Mouse (Mus musculus): Measurements from ENCODE around the gene Mycbpap.
A peak's percentile ranks its signal among the peaks of the same experiment; 100 is the strongest.

The Mycbpap gene

DNA sequence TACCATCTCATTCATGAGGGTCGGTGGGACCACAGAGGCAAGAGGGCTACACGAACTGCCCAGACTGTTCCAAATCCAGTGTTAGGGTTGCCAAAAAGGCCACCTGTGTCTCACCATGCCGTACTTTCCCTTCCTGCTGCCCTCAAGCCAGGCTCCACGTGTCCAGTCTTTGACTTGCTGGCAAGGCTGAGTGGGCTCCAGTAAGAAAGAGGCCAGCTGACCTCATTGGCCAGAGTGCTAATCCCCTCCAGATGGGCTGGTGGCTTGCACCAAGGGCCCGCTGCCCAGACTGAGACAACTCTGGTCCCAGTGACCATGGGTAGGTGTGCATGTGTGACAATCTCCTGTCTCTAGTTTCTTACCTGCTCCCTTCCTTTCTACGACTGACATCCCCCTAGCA lies 43.9 kb downstream of the Mycbpap start:
- no peak for DNase-seq (ENCODE audit: low spot score)

DNA sequence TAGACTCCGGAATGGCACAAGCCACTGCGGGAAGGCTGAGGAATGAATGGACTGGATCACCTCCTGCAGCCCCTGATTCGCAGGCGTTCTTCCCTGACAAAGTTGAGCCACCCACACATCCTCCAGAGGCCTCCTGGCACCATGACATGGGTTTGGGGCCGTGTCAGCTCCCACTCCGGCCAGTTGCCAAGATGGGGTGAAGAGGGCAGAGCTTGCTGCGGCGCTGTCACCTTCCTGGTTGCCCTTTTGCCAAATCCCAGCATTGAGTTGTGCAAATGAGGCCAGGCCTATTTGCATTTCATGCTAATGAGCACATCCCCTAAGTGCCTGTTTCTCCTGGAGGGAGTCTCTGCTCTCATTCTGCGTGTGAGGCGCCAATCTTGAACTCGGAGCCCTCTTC lies 45.8 kb downstream of the Mycbpap start:
- no peak for DNase-seq (ENCODE audit: low spot score)

- no peak for DNase-seq (ENCODE audit: low spot score)
Observed at GRCm38 (mm10) chr11:94474544-94474910, 47.0 kb downstream of the Mycbpap start.

GRCm38 (mm10) chr11:94473707-94474543 lies 47.6 kb downstream of the Mycbpap start, which contains the start of gene Cacna1g:
TSS of gene Cacna1g (minus strand) at chr11:94474198.
- DNase-seq (ENCODE audit: low spot score), result peak; percentile 44

DNA sequence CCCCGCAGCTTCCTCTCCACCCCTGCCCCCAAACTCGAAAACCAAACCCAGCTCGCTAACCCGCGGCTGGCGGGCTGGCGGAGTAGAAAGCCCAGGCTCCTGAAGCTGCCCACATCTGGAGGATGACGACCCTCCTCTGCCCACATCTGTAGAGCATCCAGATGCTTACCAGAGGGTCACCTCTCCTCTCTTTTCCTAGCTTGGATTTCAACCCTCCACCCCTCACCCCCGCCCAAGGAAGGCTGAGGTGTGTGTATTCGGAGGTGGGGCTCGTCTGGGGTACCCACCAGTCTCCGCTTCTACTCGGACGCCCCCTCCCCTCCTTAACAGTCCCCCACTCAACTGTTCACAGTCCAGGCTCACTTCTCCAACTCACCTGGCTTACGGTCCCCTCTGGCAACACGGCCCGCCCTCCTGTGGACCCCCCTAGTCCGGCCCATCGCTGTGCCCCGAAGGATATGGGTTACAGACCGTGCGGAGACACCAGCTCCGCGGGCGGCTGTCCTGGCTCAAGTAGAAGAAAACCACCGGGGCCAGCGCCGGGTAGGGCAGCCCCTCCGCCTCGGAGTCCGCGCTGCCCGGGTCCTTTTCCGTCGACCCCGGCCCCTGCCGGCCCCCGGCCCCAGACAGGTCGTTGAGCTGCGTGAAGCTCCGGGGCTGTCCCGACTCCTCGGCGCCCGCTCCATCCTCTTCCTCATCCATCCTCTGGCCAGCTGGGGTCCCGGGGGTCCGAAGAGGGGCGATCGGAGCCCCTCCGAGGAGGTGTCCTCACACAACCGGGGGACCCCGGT lies 48.4 kb downstream of the Mycbpap start:
- no peak for DNase-seq (ENCODE audit: low spot score)

DNA sequence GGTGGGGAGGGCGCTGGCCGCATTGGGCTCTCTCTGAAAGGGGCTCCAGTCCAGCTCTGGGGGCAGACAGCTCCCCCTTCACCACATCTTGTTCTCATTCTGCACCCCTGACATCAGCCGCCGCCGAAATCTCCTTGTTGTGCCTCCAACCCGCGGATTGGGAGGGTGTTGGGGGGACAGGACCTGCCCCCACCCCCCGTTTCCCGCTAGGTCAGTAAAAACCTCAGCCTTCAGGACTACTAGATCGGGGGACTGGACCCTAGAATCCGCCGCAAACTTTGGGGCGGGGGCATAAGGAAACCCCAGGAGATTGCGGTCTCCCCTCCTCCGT lies 49.0 kb downstream of the Mycbpap start:
- DNase-seq (ENCODE audit: low spot score), result no peak

DNA sequence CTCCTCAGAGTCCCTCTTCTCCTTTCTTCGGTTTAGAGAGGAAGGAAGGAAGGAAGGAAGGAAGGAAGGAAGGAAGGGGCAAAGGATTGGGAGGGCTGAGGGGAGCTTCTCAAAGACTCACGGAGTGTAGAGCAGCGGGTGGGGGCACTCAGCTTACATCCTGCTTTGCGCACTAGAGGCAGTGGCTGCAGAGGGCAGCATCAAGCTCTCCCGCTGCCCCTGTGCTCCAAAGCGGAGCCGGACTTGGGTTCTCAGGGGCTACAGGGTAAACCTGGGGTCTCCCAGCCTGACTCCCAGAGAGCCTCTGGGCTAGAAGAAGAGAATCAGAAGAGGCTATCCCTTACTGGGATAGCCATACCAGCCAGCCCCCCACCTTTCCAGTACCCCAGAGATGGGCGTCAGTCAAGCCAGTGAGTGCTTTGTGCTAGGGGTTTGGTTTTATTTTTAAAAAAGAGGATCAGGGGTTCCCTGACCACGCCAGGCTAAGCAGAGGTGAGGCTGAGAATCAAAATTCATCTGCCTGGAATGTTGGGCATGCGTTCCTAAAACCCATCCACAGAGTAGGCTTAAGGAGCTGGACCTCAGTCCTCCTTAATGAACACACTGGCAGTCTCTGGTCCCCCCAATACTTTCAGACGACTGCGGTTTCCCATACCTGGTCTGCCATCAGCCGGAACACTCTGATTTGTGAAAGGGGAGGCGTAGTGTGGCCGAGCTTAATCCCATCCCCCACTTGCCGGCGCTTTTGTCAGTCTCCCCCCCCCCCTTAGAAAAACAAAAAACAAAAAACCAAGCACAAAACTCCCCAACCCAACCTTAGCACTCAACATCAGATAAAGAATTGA lies 49.6 kb downstream of the Mycbpap start:
- DNase-seq (ENCODE audit: low spot score), result no peak

GRCm38 (mm10) chr11:94470391-94470790 lies 51.2 kb downstream of the Mycbpap start:
- DNase-seq (ENCODE audit: low spot score), result no peak

DNA sequence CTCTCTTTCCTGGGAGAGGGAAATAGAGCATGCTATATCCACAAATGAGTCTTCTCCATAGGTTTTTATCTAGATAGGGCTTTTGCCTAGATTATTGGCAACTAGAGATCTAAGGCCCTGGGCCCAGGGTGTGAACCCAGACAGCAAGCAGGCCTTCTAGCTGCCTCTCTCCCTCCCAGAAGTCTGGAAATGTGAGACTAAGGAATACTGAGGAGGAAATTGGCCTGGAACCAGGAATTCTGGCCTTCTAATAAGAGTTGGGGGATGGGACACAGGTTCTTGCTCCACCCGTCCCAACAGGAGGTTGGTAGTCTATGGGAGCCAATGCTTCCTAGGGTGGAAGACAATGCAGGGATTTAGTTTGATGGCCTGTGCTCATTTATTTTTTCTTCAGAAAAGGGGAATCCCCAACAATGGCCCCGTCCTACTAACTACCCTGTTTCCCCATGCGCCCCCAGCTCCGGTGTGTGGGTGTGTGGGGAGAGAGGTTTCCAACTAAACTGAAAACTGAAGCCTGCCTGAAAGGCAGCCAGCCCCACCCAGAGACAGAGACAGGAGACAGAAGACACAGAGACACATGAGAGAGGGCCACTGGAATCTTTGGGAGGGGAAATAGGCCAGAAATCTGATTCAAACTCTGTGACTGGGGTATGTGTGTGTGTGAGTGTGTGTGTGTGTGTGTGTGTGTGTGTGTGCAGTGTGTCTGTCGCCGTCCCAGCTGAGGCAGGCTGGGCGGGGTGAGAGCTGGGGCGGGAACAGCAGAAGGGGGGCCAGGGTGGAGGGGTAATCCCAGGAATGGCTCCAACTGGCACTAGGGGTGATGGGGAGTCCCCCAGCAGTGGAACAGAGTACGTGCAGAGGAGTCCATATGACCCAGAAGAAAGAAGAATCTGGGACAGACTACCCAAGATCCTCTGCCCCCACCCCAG lies 52.1 kb downstream of the Mycbpap start:
- no peak for DNase-seq (ENCODE audit: low spot score)

GRCm38 (mm10) chr11:94468582-94469064 lies 52.9 kb downstream of the Mycbpap start:
- no peak for DNase-seq (ENCODE audit: low spot score)

GRCm38 (mm10) chr11:94466333-94466855 lies 55.1 kb downstream of the Mycbpap start:
- DNase-seq (ENCODE audit: low spot score), result no peak

DNA sequence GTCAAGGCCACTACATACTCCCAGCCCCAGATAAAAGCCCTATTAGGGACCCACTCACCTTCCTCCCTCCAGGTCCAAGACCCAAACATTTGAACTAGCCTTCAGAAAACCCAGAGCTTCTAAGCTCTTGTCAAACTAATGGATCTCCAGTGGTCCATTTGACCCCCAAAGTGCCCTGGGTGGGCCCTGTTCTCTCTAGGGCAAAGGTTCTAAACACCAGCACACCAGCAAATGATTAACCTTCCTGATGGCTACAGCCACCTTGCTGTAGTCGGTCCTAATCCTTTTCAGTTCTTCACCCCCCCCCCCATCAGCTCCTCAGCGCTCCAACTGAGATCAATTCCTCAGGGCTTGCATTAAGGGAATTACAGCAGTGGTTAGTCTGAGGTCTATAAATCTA lies 57.4 kb downstream of the Mycbpap start:
- DNase-seq (ENCODE audit: low spot score), result no peak

DNA sequence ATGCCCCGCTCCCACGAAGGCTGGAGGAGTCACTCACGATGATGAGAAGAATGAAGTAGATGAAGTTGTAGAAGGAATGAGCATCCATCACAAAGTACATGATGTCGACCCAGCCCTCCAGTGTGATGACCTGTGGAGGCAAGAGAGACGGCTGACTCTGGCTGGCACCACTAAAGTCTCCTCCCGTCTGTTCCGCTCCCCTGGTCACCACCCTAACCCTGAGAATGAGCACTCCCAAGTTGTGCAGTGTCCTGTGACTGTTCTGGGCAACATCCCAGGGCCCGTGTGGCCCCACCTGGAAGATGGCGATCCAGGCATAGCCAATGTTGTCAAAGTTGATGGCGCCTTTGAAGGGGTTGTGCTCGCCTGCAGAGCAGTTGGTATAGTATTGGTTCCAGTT lies 59.7 kb downstream of the Mycbpap start:
- no peak for DNase-seq (ENCODE audit: low spot score)

DNA sequence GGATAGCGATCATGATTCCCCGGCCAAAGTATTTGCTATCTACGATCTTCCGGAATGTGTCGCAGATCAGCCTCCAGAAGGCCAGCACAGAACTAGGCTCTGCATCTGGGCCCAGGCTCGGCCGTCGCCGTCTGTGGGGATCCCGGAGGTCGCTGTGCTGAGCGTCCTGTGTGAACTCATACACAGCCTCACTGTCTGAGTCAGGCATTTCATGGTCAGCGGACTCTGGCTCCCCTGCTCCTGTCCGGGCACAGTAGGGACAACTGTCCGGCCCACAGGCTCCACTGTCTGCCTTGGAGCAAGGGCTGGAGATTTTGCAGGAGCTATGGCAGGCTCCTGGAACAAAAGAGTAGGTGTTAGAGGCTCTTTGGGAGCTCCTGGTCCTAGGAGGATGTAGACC lies 64.5 kb downstream of the Mycbpap start:
- no peak for DNase-seq (ENCODE audit: low spot score)

DNA sequence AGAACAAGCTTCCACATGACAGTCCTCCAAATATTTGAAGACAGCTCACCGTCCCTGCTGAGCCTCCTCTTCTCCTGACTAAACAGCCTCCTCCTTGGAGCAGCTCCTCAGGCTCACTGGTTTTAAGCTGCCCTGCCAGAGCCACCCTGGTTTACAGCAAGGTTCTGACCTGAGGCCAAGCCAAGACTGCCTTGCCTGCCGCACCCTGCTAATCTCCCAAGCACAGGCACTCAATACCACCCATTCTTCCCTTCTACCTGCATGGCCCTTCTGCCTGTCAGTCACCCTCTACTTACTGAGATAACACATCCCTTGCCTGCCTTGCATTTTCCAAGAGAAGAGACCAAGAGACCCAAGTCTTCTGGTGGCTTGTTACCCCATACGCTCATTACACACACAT lies 65.2 kb downstream of the Mycbpap start:
- DNase-seq (ENCODE audit: low spot score), result no peak

DNA sequence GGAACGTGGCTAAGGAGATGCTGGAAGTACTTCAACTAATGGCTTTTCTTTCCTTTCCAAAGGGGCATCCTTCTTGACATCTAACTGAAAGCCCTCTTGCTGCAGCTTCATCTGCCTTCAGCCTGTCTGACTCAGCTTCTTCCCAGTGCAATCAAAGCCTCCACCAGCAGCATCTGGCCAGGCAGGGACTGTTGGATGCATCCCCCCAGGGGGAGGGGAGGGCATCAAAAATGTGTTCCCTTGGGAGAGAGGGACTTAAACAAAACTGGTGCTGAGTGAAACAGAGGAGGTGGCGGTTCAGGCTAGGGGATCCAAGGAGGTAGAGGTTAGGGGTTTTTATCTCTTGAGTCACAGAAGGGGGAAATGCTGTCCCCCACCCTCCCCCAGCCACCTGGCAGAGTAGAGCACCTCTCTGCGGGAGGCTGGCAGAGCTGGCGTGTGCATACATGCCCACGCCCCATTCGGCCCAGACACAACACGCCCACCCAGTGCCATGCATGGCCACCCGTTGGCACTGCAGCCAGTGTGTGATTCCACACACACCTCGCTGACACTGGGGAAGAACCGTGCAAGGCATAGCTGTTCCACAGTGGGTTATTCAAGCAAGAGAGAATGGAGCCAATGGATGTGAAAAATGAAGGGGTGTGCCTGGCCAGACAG lies 66.3 kb downstream of the Mycbpap start:
- DNase-seq (ENCODE audit: low spot score), result no peak

DNA sequence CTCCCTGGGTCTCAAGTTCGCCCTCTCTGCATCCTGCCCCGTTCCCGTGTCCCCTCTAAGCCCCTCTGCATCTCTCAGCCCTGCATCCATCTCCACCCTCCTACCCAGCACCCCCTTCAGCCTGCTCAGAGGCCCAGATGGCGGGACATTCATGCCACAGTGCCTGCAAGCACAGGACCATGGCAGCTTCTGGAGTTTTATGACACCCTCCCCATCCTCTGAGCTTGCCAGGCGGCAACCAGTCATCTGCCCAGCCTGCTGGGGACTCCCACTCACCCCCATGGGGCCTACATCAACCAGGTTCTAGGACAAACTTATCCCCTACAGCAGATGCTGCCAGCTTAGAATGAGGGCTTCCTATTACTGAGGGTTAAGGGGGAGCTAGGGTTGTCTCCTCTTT lies 66.8 kb downstream of the Mycbpap start:
- no peak for DNase-seq (ENCODE audit: low spot score)

Data from urinary bladder, postnatal 10 days (tissue).